Comparison of ENCODE assay signal across 19 mouse cellular contexts in the genomic region with DNA sequence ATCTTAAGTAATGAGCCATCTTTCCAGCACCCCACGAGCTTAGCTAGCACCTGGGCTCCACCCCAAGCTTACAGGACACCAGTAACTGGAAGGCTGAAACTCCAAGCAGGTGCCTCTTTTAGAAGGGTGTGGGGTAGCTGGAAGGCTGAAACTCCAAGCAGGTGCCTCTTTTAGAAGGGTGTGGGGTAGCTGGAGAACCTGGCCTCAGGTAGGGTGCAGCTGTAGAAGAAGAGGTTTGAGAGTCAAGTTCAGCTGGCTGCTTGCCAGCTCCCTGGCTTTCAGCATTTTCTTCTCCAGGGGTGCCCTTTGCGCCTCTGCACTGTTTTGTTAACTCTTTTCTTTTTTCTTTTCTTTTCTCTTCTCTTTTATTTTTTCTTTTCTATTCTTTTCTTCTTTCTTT. TPM values are rescaled to one million over a fixed set of nuclear protein-coding genes. Genes with fewer than 3 reads are reported as not detected.
A peak's percentile ranks its signal among the peaks of the same experiment; 100 is the strongest.
DNase-seq lines count a peak whose midpoint lies in the region; ATAC-seq and TF ChIP-seq lines count a peak whose summit lies in the region.
"Had no signal": no experiment of that assay in that cellular context is flagged by ENCODE, and none has a peak within 500 bp of the region (broad histone marks: within the 10 kb centered on the region; RNA-seq: fewer than 3 reads in every experiment).

No protein-coding gene starts in this region.

- H3K9ac ChIP-seq in limb, embryonic 14.5 days (ENCODE audit: low read depth, low read length, severe bottlenecking), result no peak overlapping the region
- no peak overlapping the region for H3K9ac ChIP-seq in intestine, embryonic 15.5 days
- H3K9ac ChIP-seq in stomach, embryonic 16.5 days (ENCODE audit: low read length), result no peak overlapping the region
- no peak overlapping the region for H3K9ac ChIP-seq in hindbrain, embryonic 11.5 days (ENCODE audit: low read depth, low read length)
- H3K9ac ChIP-seq: embryonic facial prominence, embryonic 13.5 days; hindbrain, embryonic 13.5 days; limb, embryonic 12.5 days; midbrain, embryonic 12.5 days had no signal

- H3K27me3 ChIP-seq in limb, embryonic 14.5 days (ENCODE audit: control insufficient read depth, insufficient read depth, low read length), result no peaks in the 10 kb centered on the region; the same call in 1 of the 2 replicates
- H3K27me3 ChIP-seq in limb, embryonic 10.5 days (ENCODE audit: low read depth, poor library complexity, severe bottlenecking), result peaks cover 19% of the 10 kb centered on the region; the same call in 1 of the 2 replicates
- no peaks in the 10 kb centered on the region for H3K27me3 ChIP-seq in intestine, embryonic 15.5 days (replicated peaks)
- H3K27me3 ChIP-seq in stomach, embryonic 16.5 days (ENCODE audit: control insufficient read depth, insufficient read depth, low read length), result no peaks in the 10 kb centered on the region
- H3K27me3 ChIP-seq in hindbrain, embryonic 11.5 days (ENCODE audit: control insufficient read depth, insufficient read depth, low read length), result peaks cover 2% of the 10 kb centered on the region; the same call in 1 of the 2 replicates
- H3K27me3 ChIP-seq: embryonic facial prominence, embryonic 13.5 days had no signal

- no peak overlapping the region for H3K4me3 ChIP-seq in limb, embryonic 14.5 days (replicated peaks; ENCODE audit: low read length)
- H3K4me3 ChIP-seq in limb, embryonic 10.5 days, result no peak overlapping the region
- no peak overlapping the region for H3K4me3 ChIP-seq in intestine, embryonic 15.5 days (replicated peaks)
- H3K4me3 ChIP-seq in stomach, embryonic 16.5 days (replicated peaks; ENCODE audit: low read length), result no peak overlapping the region
- H3K4me3 ChIP-seq in hindbrain, embryonic 11.5 days (ENCODE audit: low read depth, low read length), result no peak overlapping the region
- H3K4me3 ChIP-seq: embryonic facial prominence, embryonic 13.5 days; hindbrain, embryonic 13.5 days; limb, embryonic 12.5 days; midbrain, embryonic 12.5 days had no signal

- DNase-seq in limb, embryonic 14.5 days (ENCODE audit: low spot score), result peak; percentile 27
- no peak for DNase-seq in limb, embryonic 10.5 days (ENCODE audit: low spot score)
- peak; percentile 73 to 80 for DNase-seq in kidney, postnatal 25 days
- no peak for DNase-seq in frontal cortex, postnatal 14 days (ENCODE audit: low spot score in 2 of 2)
- no peak for DNase-seq in hindbrain, embryonic 11.5 days (ENCODE audit: low spot score)
- DNase-seq: adrenal gland, postnatal 25 days; cerebellum, adult 18-20 months; gastrocnemius, postnatal 10 days; heart, adult 18-20 months; retina, postnatal 1 day; right cerebral cortex, postnatal 4 days; thymus, adult 18-20 months had no signal

- WGBS in limb, embryonic 14.5 days, result 83% methylated on average over 2 of the region's 2 CpGs
- 95% methylated on average over 2 of the region's 2 CpGs for WGBS in limb, embryonic 10.5 days
- WGBS in intestine, embryonic 15.5 days, result 78% methylated on average over 2 of the region's 2 CpGs
- 65% methylated on average over 2 of the region's 2 CpGs for WGBS in stomach, embryonic 16.5 days
- 98% methylated on average over 2 of the region's 2 CpGs for WGBS in hindbrain, embryonic 11.5 days

- H3K4me2 ChIP-seq in limb, embryonic 14.5 days (replicated peaks; ENCODE audit: low read depth, low read length, severe bottlenecking), result no peak overlapping the region
- no peak overlapping the region for H3K4me2 ChIP-seq in intestine, embryonic 15.5 days (replicated peaks)
- H3K4me2 ChIP-seq in stomach, embryonic 16.5 days (ENCODE audit: low read depth, low read length), result no peak overlapping the region
- no peak overlapping the region for H3K4me2 ChIP-seq in hindbrain, embryonic 11.5 days (replicated peaks; ENCODE audit: low read depth, low read length)
- H3K4me2 ChIP-seq: embryonic facial prominence, embryonic 13.5 days; limb, embryonic 12.5 days; midbrain, embryonic 12.5 days had no signal

- no peak for TF ChIP-seq POLR2A in limb, embryonic 14.5 days (IDR thresholded peaks at IDR 0.05; ENCODE audit: borderline replicate concordance, extremely low read depth, insufficient read depth, insufficient read length)

- no peaks in the 10 kb centered on the region for H3K9me3 ChIP-seq in limb, embryonic 14.5 days (ENCODE audit: control insufficient read depth, low read length)
- no peaks in the 10 kb centered on the region for H3K9me3 ChIP-seq in limb, embryonic 10.5 days (replicated peaks)
- H3K9me3 ChIP-seq in intestine, embryonic 15.5 days, result no peaks in the 10 kb centered on the region
- no peaks in the 10 kb centered on the region for H3K9me3 ChIP-seq in stomach, embryonic 16.5 days (replicated peaks; ENCODE audit: control insufficient read depth, low read length)
- H3K9me3 ChIP-seq in hindbrain, embryonic 11.5 days (ENCODE audit: control insufficient read depth, low read length), result no peaks in the 10 kb centered on the region
- H3K9me3 ChIP-seq: hindbrain, embryonic 13.5 days; limb, embryonic 12.5 days; midbrain, embryonic 12.5 days had no signal

- ATAC-seq in limb, embryonic 14.5 days (ENCODE audit: low FRiP score, low read depth), result no peak
- peak; percentile 13; the same call in 1 of the 2 replicates for ATAC-seq in intestine, embryonic 15.5 days
- peak; percentile 23; the same call in 1 of the 2 replicates for ATAC-seq in stomach, embryonic 16.5 days (ENCODE audit: insufficient read depth, low FRiP score)
- no peak for ATAC-seq in hindbrain, embryonic 11.5 days (ENCODE audit: low FRiP score)

- H3K4me1 ChIP-seq in limb, embryonic 14.5 days (ENCODE audit: control insufficient read depth, insufficient read depth, low read length), result 0 out of 2 replicates have a peak, but pooled peaks cover 4% of the 10 kb centered on the region
- peaks cover 8% of the 10 kb centered on the region for H3K4me1 ChIP-seq in limb, embryonic 10.5 days
- peaks cover 3% of the 10 kb centered on the region; the same call in 1 of the 2 replicates for H3K4me1 ChIP-seq in intestine, embryonic 15.5 days (replicated peaks)
- H3K4me1 ChIP-seq in stomach, embryonic 16.5 days (ENCODE audit: control insufficient read depth, insufficient read depth, low read length), result no peaks in the 10 kb centered on the region
- H3K4me1 ChIP-seq in hindbrain, embryonic 11.5 days (replicated peaks; ENCODE audit: control insufficient read depth, insufficient read depth, low read length), result no peaks in the 10 kb centered on the region

- H3K27ac ChIP-seq in limb, embryonic 14.5 days (replicated peaks; ENCODE audit: low read depth, low read length), result no peak overlapping the region
- no peak overlapping the region for H3K27ac ChIP-seq in limb, embryonic 10.5 days
- H3K27ac ChIP-seq in intestine, embryonic 15.5 days, result no peak overlapping the region; the same call in 1 of the 2 replicates
- H3K27ac ChIP-seq in stomach, embryonic 16.5 days (ENCODE audit: low read length), result peak overlapping the region; percentile 55
- H3K27ac ChIP-seq in hindbrain, embryonic 11.5 days (ENCODE audit: low read depth, low read length), result no peak overlapping the region
- H3K27ac ChIP-seq: embryonic facial prominence, embryonic 13.5 days; hindbrain, embryonic 13.5 days; limb, embryonic 12.5 days; macrophage; midbrain, embryonic 12.5 days had no signal

- no peaks in the 10 kb centered on the region for H3K36me3 ChIP-seq in limb, embryonic 14.5 days (ENCODE audit: control insufficient read depth, insufficient read depth, low read length)
- no peaks in the 10 kb centered on the region for H3K36me3 ChIP-seq in limb, embryonic 10.5 days
- no peaks in the 10 kb centered on the region for H3K36me3 ChIP-seq in intestine, embryonic 15.5 days
- H3K36me3 ChIP-seq in stomach, embryonic 16.5 days (ENCODE audit: control insufficient read depth, insufficient read depth, low read length), result no peaks in the 10 kb centered on the region
- H3K36me3 ChIP-seq in hindbrain, embryonic 11.5 days (ENCODE audit: control insufficient read depth, insufficient read depth, low read length), result no peaks in the 10 kb centered on the region
- H3K36me3 ChIP-seq: hindbrain, embryonic 13.5 days; midbrain, embryonic 12.5 days had no signal

RNA-seq across cellular contexts. Expression of a gene that starts 18.2 kb away (rescaled TPM):
- 51.4 and 66.6 TPM in 2 replicates for polyA plus RNA-seq in limb, embryonic 14.5 days (2012; rRNA removed)
- 51.7 and 54.8 TPM in 2 replicates for polyA plus RNA-seq in limb, embryonic 14.5 days (2014; fragmentation: Nextera tagmentation; extraction: Ambion mirVana)
- polyA plus RNA-seq in limb, embryonic 10.5 days (2016; fragmentation: Nextera tagmentation; extraction: Ambion mirVana), result 22.8 and 34.0 TPM in 2 replicates
- polyA plus RNA-seq in intestine, embryonic 15.5 days (2015; fragmentation: Nextera tagmentation; extraction: Ambion mirVana), result 60.5 and 62.9 TPM in 2 replicates
- 79.9 and 80.6 TPM in 2 replicates for polyA plus RNA-seq in stomach, embryonic 16.5 days (2015; fragmentation: Nextera tagmentation; extraction: Ambion mirVana)
- 38.6 and 40.1 TPM in 2 replicates for polyA plus RNA-seq in hindbrain, embryonic 11.5 days (2014; fragmentation: Nextera tagmentation; extraction: Ambion mirVana)

Comparison
In these comparisons a context has a peak if more than half of its experiments do, and no peak if none do; other contexts are left out.
1. DNase-seq: peak in limb, embryonic 14.5 days (single experiment) and kidney, postnatal 25 days (2 of 2); none in limb, embryonic 10.5 days (single experiment), frontal cortex, postnatal 14 days (0 of 2) and hindbrain, embryonic 11.5 days (single experiment).
2. ATAC-seq: peak in intestine, embryonic 15.5 days (single experiment) and stomach, embryonic 16.5 days (single experiment); none in limb, embryonic 14.5 days (single experiment) and hindbrain, embryonic 11.5 days (single experiment).